Mouse (Mus musculus): Measurements from ENCODE around the gene Usf3.

- TF ChIP-seq CTCF (IDR thresholded peaks at IDR 0.05; ENCODE audit: insufficient read depth, low read length), result no peak
- no peak for TF ChIP-seq POLR2A (IDR thresholded peaks at IDR 0.05; ENCODE audit: borderline replicate concordance, extremely low read depth, low read depth, low read length)
These were observed 84.4 kb downstream of the Usf3 start for GRCm38 (mm10) chr16:44257476-44257875.

All from lung, adult 2 months (tissue).